Mouse (Mus musculus) hindbrain, embryonic 10.5 days (tissue): ENCODE results near the gene Flywch1. TPM values are rescaled to one million over a fixed set of nuclear protein-coding genes. Genes with fewer than 3 reads are reported as not detected.

Experiments
- DNase-seq: peaks from one replicate; pipeline ENCODE4 v3.0.0-alpha.2; 2017; ENCODE audit warnings: low spot score
- H3K27ac ChIP-seq: fragments of 300-500 bp; sonication (generic); 2 replicates; pipeline ENCODE4 v1.5.1; 2016; ENCODE audit warnings: mild to moderate bottlenecking, moderate library complexity
- H3K27me3 ChIP-seq: fragments of 300-500 bp; sonication (generic); 2 replicates; pipeline ENCODE4 v1.6.1; 2016; ENCODE audit warnings: mild to moderate bottlenecking; ENCODE audit not compliant: poor library complexity, insufficient read depth, severe bottlenecking
- H3K36me3 ChIP-seq: fragments of 300-500 bp; sonication (generic); 2 replicates; pipeline ENCODE4 v1.6.1; 2016; ENCODE audit warnings: mild to moderate bottlenecking, moderate library complexity
- H3K4me1 ChIP-seq: fragments of 300-500 bp; sonication (generic); replicated peaks from 2 replicates; pipeline ENCODE4 v1.6.1; 2016; ENCODE audit warnings: mild to moderate bottlenecking
- H3K4me3 ChIP-seq: fragments of 300-500 bp; sonication (generic); 2 replicates; pipeline ENCODE4 v1.5.1; 2016; ENCODE audit warnings: mild to moderate bottlenecking, moderate library complexity
- H3K9me3 ChIP-seq: fragments of 300-500 bp; sonication (generic); 2 replicates; pipeline ENCODE4 v1.6.1; 2016; ENCODE audit warnings: mild to moderate bottlenecking, moderate library complexity
- WGBS: fragments of 180-500 bp; shearing (Covaris S2); methylation state at CpG from one replicate; pipeline ENCODE4 v1.1.7; 2016; 5-methylcytosine and 5-hydroxymethylcytosine counted together
- polyA plus RNA-seq: library from polyadenylated mRNA; unstranded; fragments of >200 nt; fragmentation: Nextera tagmentation; extraction: Ambion mirVana; gene quantifications from 2 replicates; pipeline ENCODE4 v1.2.1, GENCODE M21; 2016

Flywch1 gene
- polyA plus RNA-seq, 1 experiment from 2014 or later, result 211 TPM

GRCm38 (mm10) chr17:23795323-23795722 is 23.9 kb upstream of the Flywch1 start:
- Histone ChIP-seq H3K9me3 (no peaks in the 10 kb centered on the region), H3K36me3 (peaks cover 3% of the 10 kb centered on the region; the same call in 1 of the 2 replicates), H3K4me1 (peaks cover 8% of the 10 kb centered on the region), H3K27me3 (no peaks in the 10 kb centered on the region), H3K4me3 (no peak overlapping the region), H3K27ac (no peak overlapping the region)
- DNase-seq, result no peak
- 95% methylated on average over 8 of the region's 8 CpGs for WGBS

- peaks cover 24% of the 10 kb centered on the region for H3K4me1 ChIP-seq
- H3K27ac ChIP-seq, result peak overlapping the region; percentile 94
- H3K4me3 ChIP-seq, result peak overlapping the region; percentile 54
- no peaks in the 10 kb centered on the region for H3K9me3 ChIP-seq
- 73% methylated on average over 2 of the region's 2 CpGs for WGBS
- H3K36me3 ChIP-seq, result no peaks in the 10 kb centered on the region
- DNase-seq, result no peak
- no peaks in the 10 kb centered on the region for H3K27me3 ChIP-seq
Observed at GRCm38 (mm10) chr17:23791079-23791357, 19.6 kb upstream of the Flywch1 start.

GRCm38 (mm10) chr17:23790269-23791078 is 19.1 kb upstream of the Flywch1 start, which contains the start of gene Srrm2:
Srrm2 (plus strand) TSS chr17:23790532.
- 1% methylated on average over 29 of the region's 29 CpGs for WGBS
- peak within 1 kb of the TSS; percentile 54 for H3K4me3 ChIP-seq
- H3K27ac ChIP-seq, result peak within 1 kb of the TSS; percentile 94
- H3K36me3 ChIP-seq, result no peaks in the 10 kb centered on the region
- no peaks in the 10 kb centered on the region for H3K27me3 ChIP-seq
- peaks cover 29% of the 10 kb centered on the region for H3K4me1 ChIP-seq
- H3K9me3 ChIP-seq, result no peaks in the 10 kb centered on the region
- DNase-seq, result peak; percentile 81

- peak overlapping the region; percentile 94 for H3K27ac ChIP-seq
- H3K4me1 ChIP-seq, result peaks cover 33% of the 10 kb centered on the region
- H3K4me3 ChIP-seq, result peak overlapping the region; percentile 54
- 8% methylated on average over 8 of the region's 8 CpGs for WGBS
- no peaks in the 10 kb centered on the region for H3K27me3 ChIP-seq
- DNase-seq, result peak; percentile 13
- no peaks in the 10 kb centered on the region for H3K36me3 ChIP-seq
- no peaks in the 10 kb centered on the region for H3K9me3 ChIP-seq
Observed at GRCm38 (mm10) chr17:23789749-23790268, 18.4 kb upstream of the Flywch1 start.

- no peak overlapping the region for H3K4me3 ChIP-seq
- WGBS, result 91% methylated on average over 4 of the region's 4 CpGs
- no peaks in the 10 kb centered on the region for H3K36me3 ChIP-seq
- DNase-seq, result no peak
- H3K27ac ChIP-seq, result no peak overlapping the region
- H3K27me3 ChIP-seq, result no peaks in the 10 kb centered on the region
- H3K9me3 ChIP-seq, result no peaks in the 10 kb centered on the region
- peaks cover 33% of the 10 kb centered on the region for H3K4me1 ChIP-seq
Observed at GRCm38 (mm10) chr17:23788973-23789372, 17.6 kb upstream of the Flywch1 start.

GRCm38 (mm10) chr17:23786510-23786931 is 15.1 kb upstream of the Flywch1 start:
- no peaks in the 10 kb centered on the region for H3K9me3 ChIP-seq
- peak overlapping the region; percentile 68 for H3K4me3 ChIP-seq
- peak overlapping the region; percentile 90 for H3K27ac ChIP-seq
- H3K27me3 ChIP-seq, result no peaks in the 10 kb centered on the region
- H3K4me1 ChIP-seq, result peaks cover 33% of the 10 kb centered on the region
- WGBS, result 17% methylated on average over 13 of the region's 13 CpGs
- peak; percentile 21 for DNase-seq
- no peaks in the 10 kb centered on the region for H3K36me3 ChIP-seq

- H3K27ac ChIP-seq, result peak within 1 kb of the TSS; percentile 90
- peak; percentile 79 for DNase-seq
- H3K27me3 ChIP-seq, result no peaks in the 10 kb centered on the region
- WGBS, result 2% methylated on average over 43 of the region's 43 CpGs
- H3K4me3 ChIP-seq, result peak within 1 kb of the TSS; percentile 68
- H3K36me3 ChIP-seq, result no peaks in the 10 kb centered on the region
- H3K4me1 ChIP-seq, result peaks cover 30% of the 10 kb centered on the region
- H3K9me3 ChIP-seq, result no peaks in the 10 kb centered on the region
Observed at GRCm38 (mm10) chr17:23785561-23786471, 14.4 kb upstream of the Flywch1 start, which contains the start of gene Flywch2. Flywch2 (minus strand) TSS chr17:23786081.

GRCm38 (mm10) chr17:23783352-23783751 is 11.9 kb upstream of the Flywch1 start:
- no peak overlapping the region for H3K4me3 ChIP-seq
- H3K9me3 ChIP-seq, result no peaks in the 10 kb centered on the region
- no peak overlapping the region for H3K27ac ChIP-seq

GRCm38 (mm10) chr17:23778447-23778846 is 7.0 kb upstream of the Flywch1 start:
- WGBS, result 65% methylated on average over 2 of the region's 2 CpGs
- H3K9me3 ChIP-seq, result no peaks in the 10 kb centered on the region

More at GRCm38 (mm10) chr17:23783352-23783751, 11.9 kb upstream of the Flywch1 start:
- Histone ChIP-seq H3K4me1 (peaks cover 16% of the 10 kb centered on the region), H3K36me3 (0 out of 2 replicates have a peak, but pooled peaks cover 4% of the 10 kb centered on the region), H3K27me3 (no peaks in the 10 kb centered on the region)
- no peak for DNase-seq

GRCm38 (mm10) chr17:23777141-23777540 is 5.7 kb upstream of the Flywch1 start:
- no peak for DNase-seq
- WGBS, result 80% methylated on average over 2 of the region's 2 CpGs
- Histone ChIP-seq H3K27ac (no peak overlapping the region), H3K4me3 (no peak overlapping the region), H3K4me1 (peaks cover 4% of the 10 kb centered on the region), H3K36me3 (0 out of 2 replicates have a peak, but pooled peaks cover 4% of the 10 kb centered on the region), H3K27me3 (no peaks in the 10 kb centered on the region), H3K9me3 (no peaks in the 10 kb centered on the region)

More at GRCm38 (mm10) chr17:23778447-23778846, 7.0 kb upstream of the Flywch1 start:
- Histone ChIP-seq H3K27ac (no peak overlapping the region), H3K36me3 (0 out of 2 replicates have a peak, but pooled peaks cover 4% of the 10 kb centered on the region), H3K4me1 (peaks cover 4% of the 10 kb centered on the region; the same call in 1 of the 2 replicates), H3K27me3 (no peaks in the 10 kb centered on the region), H3K4me3 (no peak overlapping the region)
- DNase-seq, result no peak

- peaks cover 10% of the 10 kb centered on the region for H3K4me1 ChIP-seq
- H3K9me3 ChIP-seq, result no peaks in the 10 kb centered on the region
- no peak for DNase-seq
- H3K36me3 ChIP-seq, result 0 out of 2 replicates have a peak, but pooled peaks cover 4% of the 10 kb centered on the region
- no peak overlapping the region for H3K4me3 ChIP-seq
- H3K27ac ChIP-seq, result no peak overlapping the region
- WGBS, result 79% methylated on average over 10 of the region's 10 CpGs
- no peaks in the 10 kb centered on the region for H3K27me3 ChIP-seq
Observed at GRCm38 (mm10) chr17:23776216-23776615, 4.8 kb upstream of the Flywch1 start.

GRCm38 (mm10) chr17:23774090-23774489 is 2.7 kb upstream of the Flywch1 start:
- no peaks in the 10 kb centered on the region for H3K27me3 ChIP-seq
- H3K4me3 ChIP-seq, result no peak overlapping the region

More at GRCm38 (mm10) chr17:23774090-23774489, 2.7 kb upstream of the Flywch1 start:
- Histone ChIP-seq H3K9me3 (no peaks in the 10 kb centered on the region), H3K4me1 (peaks cover 22% of the 10 kb centered on the region), H3K36me3 (peaks cover 8% of the 10 kb centered on the region; the same call in 1 of the 2 replicates), H3K27ac (peak overlapping the region; percentile 35; the same call in 1 of the 2 replicates)
- DNase-seq, result peak; percentile 79
- WGBS, result 9% methylated on average over 12 of the region's 12 CpGs
